Mouse (Mus musculus) myocyte (in vitro differentiated cells): ENCODE results near the gene Cul1. TPM values are rescaled to one million over a fixed set of nuclear protein-coding genes. Genes with fewer than 3 reads are reported as not detected.
A peak's percentile ranks its signal among the peaks of the same experiment; 100 is the strongest.

Source experiments
- H3K27me3 ChIP-seq: one replicate; pipeline ENCODE4 v1.6.1; 2011; ENCODE audit not compliant: control insufficient read depth, insufficient read depth, insufficient read length
- H3K36me3 ChIP-seq: one replicate; pipeline ENCODE4 v1.6.1; 2011; ENCODE audit not compliant: control insufficient read depth, insufficient read depth
- H3K4me2 ChIP-seq: one replicate; pipeline ENCODE4 v1.6.1; 2011; ENCODE audit warnings: low read depth, control low read depth
- H3K4me3 ChIP-seq: one replicate; pipeline ENCODE4 v1.5.1; 2011; ENCODE audit warnings: mild to moderate bottlenecking, control low read depth, moderate library complexity
- H3K79me2 ChIP-seq: one replicate; pipeline ENCODE4 v1.6.1; 2011; ENCODE audit not compliant: control insufficient read depth, insufficient read depth
- H3ac ChIP-seq: one replicate; pipeline ENCODE4 v1.6.1; 2011; ENCODE audit not compliant: control insufficient read depth, insufficient read length
- CEBPB ChIP-seq: IDR thresholded peaks from 2 replicates; pipeline ENCODE4 v1.6.1; 2011; ENCODE audit warnings: mild to moderate bottlenecking, moderate library complexity; ENCODE audit not compliant: poor library complexity, insufficient read depth, severe bottlenecking
- E2F4 ChIP-seq: IDR thresholded peaks from one replicate; pipeline ENCODE4 v1.6.1; 2011; ENCODE audit warnings: mild to moderate bottlenecking, control low read depth, moderate library complexity; ENCODE audit not compliant: insufficient read depth
- MAX ChIP-seq: IDR thresholded peaks from one replicate; pipeline ENCODE4 v1.6.1; 2011; ENCODE audit warnings: low read depth, mild to moderate bottlenecking, control low read depth
- MYOD1 ChIP-seq, 3 experiments: IDR thresholded peaks; one replicate each; pipeline ENCODE4 v1.6.1; 2011; ENCODE audit warnings: control low read depth in 2 of 3, low read depth in 2 of 3, mild to moderate bottlenecking in 2 of 3, moderate library complexity in 1 of 3; ENCODE audit not compliant: insufficient read length in 2 of 3, control insufficient read depth in 1 of 3
- MYOG ChIP-seq, 3 experiments: IDR thresholded peaks; one replicate each; pipeline ENCODE4 v1.6.1; 2011; ENCODE audit warnings: control low read depth in 2 of 3, low read depth in 2 of 3, mild to moderate bottlenecking in 2 of 3; ENCODE audit not compliant: insufficient read length in 2 of 3, control insufficient read depth in 1 of 3, insufficient read depth in 1 of 3
- POLR2A ChIP-seq: IDR thresholded peaks from one replicate; pipeline ENCODE4 v1.6.1; 2011; ENCODE audit warnings: low read depth, mild to moderate bottlenecking, control low read depth, moderate library complexity; ENCODE audit not compliant: insufficient read length
- POLR2AphosphoS2 ChIP-seq: IDR thresholded peaks from one replicate; pipeline ENCODE4 v1.6.1; 2011; ENCODE audit warnings: low read depth, control low read depth; ENCODE audit not compliant: insufficient read length
- REST ChIP-seq: IDR thresholded peaks from one replicate; pipeline ENCODE4 v1.6.1; 2011; ENCODE audit warnings: mild to moderate bottlenecking, control low read depth, moderate library complexity; ENCODE audit not compliant: insufficient read depth, insufficient read length
- SRF ChIP-seq: IDR thresholded peaks from one replicate; pipeline ENCODE4 v1.6.1; 2011; ENCODE audit warnings: low read depth; ENCODE audit not compliant: control insufficient read depth, insufficient read length
- TCF12 ChIP-seq: IDR thresholded peaks from one replicate; pipeline ENCODE4 v1.6.1; 2011; ENCODE audit warnings: mild to moderate bottlenecking, control low read depth; ENCODE audit not compliant: poor library complexity, insufficient read depth, severe bottlenecking
- TCF3 ChIP-seq: IDR thresholded peaks from one replicate; pipeline ENCODE4 v1.6.1; 2011; ENCODE audit warnings: low read depth, control low read depth; ENCODE audit not compliant: insufficient read length
- USF1 ChIP-seq: IDR thresholded peaks from one replicate; pipeline ENCODE4 v1.6.1; 2011; ENCODE audit warnings: low read depth, mild to moderate bottlenecking, control low read depth, moderate library complexity
- polyA plus RNA-seq: library from polyadenylated mRNA; unstranded; fragments of >200 nt; fragmentation: generic; extraction: Trizol; gene quantifications from one replicate; pipeline ENCODE4 v1.2.1, GENCODE M21; 2012; ENCODE audit warnings: missing spikeins

Gene Cul1
- polyA plus RNA-seq, 1 experiment, result 29.5 TPM

GRCm38 (mm10) chr6:47522431-47522830 is 69.2 kb downstream of the Cul1 start:
- Histone ChIP-seq H3K36me3 (peaks cover 54% of the 10 kb centered on the region), H3K79me2 (no peaks in the 10 kb centered on the region), H3K4me3 (no peak overlapping the region), H3ac (no peak overlapping the region), H3K27me3 (no peaks in the 10 kb centered on the region), H3K4me2 (no peak overlapping the region)
- no peak for TF ChIP-seq MYOG (IDR thresholded peaks at IDR 0.05; ENCODE audit: control insufficient read depth in 1 of 3, insufficient read depth in 1 of 3, insufficient read length in 2 of 3, low read depth in 2 of 3)
- TF ChIP-seq MYOD1 (IDR thresholded peaks at IDR 0.05; ENCODE audit: control insufficient read depth in 1 of 3, insufficient read length in 2 of 3, low read depth in 2 of 3), result no peak
- no peak for TF ChIP-seq USF1
- no peak for TF ChIP-seq POLR2AphosphoS2
- no peak for TF ChIP-seq TCF3
- no peak for TF ChIP-seq TCF12
- no peak for TF ChIP-seq CEBPB
- no peak for TF ChIP-seq POLR2A
- TF ChIP-seq E2F4, result no peak
- no peak for TF ChIP-seq SRF
- TF ChIP-seq REST, result no peak
- no peak for TF ChIP-seq MAX

GRCm38 (mm10) chr6:47525041-47525440 is 71.8 kb downstream of the Cul1 start:
- Histone ChIP-seq H3K27me3 (no peaks in the 10 kb centered on the region), H3ac (no peak overlapping the region), H3K36me3 (peaks cover 49% of the 10 kb centered on the region), H3K79me2 (no peaks in the 10 kb centered on the region), H3K4me2 (no peak overlapping the region), H3K4me3 (no peak overlapping the region)
- TF ChIP-seq MYOD1 (IDR thresholded peaks at IDR 0.05; ENCODE audit: control insufficient read depth in 1 of 3, insufficient read length in 2 of 3, low read depth in 2 of 3), result no peak
- no peak for TF ChIP-seq E2F4
- TF ChIP-seq MYOG (IDR thresholded peaks at IDR 0.05; ENCODE audit: control insufficient read depth in 1 of 3, insufficient read depth in 1 of 3, insufficient read length in 2 of 3, low read depth in 2 of 3), result no peak

GRCm38 (mm10) chr6:47526446-47526845 is 73.2 kb downstream of the Cul1 start:
- Histone ChIP-seq H3K36me3 (peaks cover 48% of the 10 kb centered on the region), H3ac (no peak overlapping the region)

GRCm38 (mm10) chr6:47527129-47527528 is 73.9 kb downstream of the Cul1 start:
- TF ChIP-seq MAX, result no peak
- Histone ChIP-seq H3K79me2 (no peaks in the 10 kb centered on the region), H3K27me3 (no peaks in the 10 kb centered on the region), H3ac (no peak overlapping the region), H3K4me2 (no peak overlapping the region), H3K4me3 (no peak overlapping the region), H3K36me3 (peaks cover 51% of the 10 kb centered on the region)

More at GRCm38 (mm10) chr6:47526446-47526845, 73.2 kb downstream of the Cul1 start:
- no peaks in the 10 kb centered on the region for H3K79me2 ChIP-seq
- no peak overlapping the region for H3K4me2 ChIP-seq
- no peaks in the 10 kb centered on the region for H3K27me3 ChIP-seq
- TF ChIP-seq POLR2AphosphoS2 (peak; percentile 28), REST (no peak), MYOD1 (IDR thresholded peaks at IDR 0.05; ENCODE audit: control insufficient read depth in 1 of 3, insufficient read length in 2 of 3, low read depth in 2 of 3) (no peak)
- H3K4me3 ChIP-seq, result no peak overlapping the region

GRCm38 (mm10) chr6:47527655-47528054 is 74.5 kb downstream of the Cul1 start:
- peaks cover 56% of the 10 kb centered on the region for H3K36me3 ChIP-seq
- no peaks in the 10 kb centered on the region for H3K79me2 ChIP-seq
- H3ac ChIP-seq, result no peak overlapping the region
- H3K27me3 ChIP-seq, result no peaks in the 10 kb centered on the region
- TF ChIP-seq REST (no peak), POLR2A (no peak), MYOD1 (IDR thresholded peaks at IDR 0.05; ENCODE audit: control insufficient read depth in 1 of 3, insufficient read length in 2 of 3, low read depth in 2 of 3) (no peak), USF1 (no peak), TCF12 (no peak), SRF (no peak), E2F4 (no peak), POLR2AphosphoS2 (no peak), TCF3 (no peak), MYOG (IDR thresholded peaks at IDR 0.05; ENCODE audit: control insufficient read depth in 1 of 3, insufficient read depth in 1 of 3, insufficient read length in 2 of 3, low read depth in 2 of 3) (no peak), MAX (no peak), CEBPB (no peak)
- H3K4me2 ChIP-seq, result no peak overlapping the region
- H3K4me3 ChIP-seq, result no peak overlapping the region

- H3K4me2 ChIP-seq, result no peak overlapping the region
- H3ac ChIP-seq, result no peak overlapping the region
- H3K79me2 ChIP-seq, result no peaks in the 10 kb centered on the region
- H3K36me3 ChIP-seq, result peaks cover 44% of the 10 kb centered on the region
- H3K27me3 ChIP-seq, result no peaks in the 10 kb centered on the region
- no peak for TF ChIP-seq MYOG (IDR thresholded peaks at IDR 0.05; ENCODE audit: control insufficient read depth in 1 of 3, insufficient read depth in 1 of 3, insufficient read length in 2 of 3, low read depth in 2 of 3)
- TF ChIP-seq MYOD1 (IDR thresholded peaks at IDR 0.05; ENCODE audit: control insufficient read depth in 1 of 3, insufficient read length in 2 of 3, low read depth in 2 of 3), result no peak
- no peak for TF ChIP-seq USF1
- TF ChIP-seq TCF12, result no peak
- TF ChIP-seq MAX, result no peak
- TF ChIP-seq SRF, result no peak
- no peak for TF ChIP-seq E2F4
- no peak for TF ChIP-seq TCF3
- TF ChIP-seq CEBPB, result no peak
- TF ChIP-seq REST, result no peak
- no peak for TF ChIP-seq POLR2A
- TF ChIP-seq POLR2AphosphoS2, result no peak
- H3K4me3 ChIP-seq, result no peak overlapping the region
These were observed 79.3 kb downstream of the Cul1 start for GRCm38 (mm10) chr6:47532547-47532946.
